Comparison of ENCODE assay signal across 9 mouse cellular contexts in genomic region chr7:96796788-96797485, GRCm38 (mm10).
DNase-seq lines count a peak whose midpoint lies in the region; ATAC-seq and TF ChIP-seq lines count a peak whose summit lies in the region.
"Had no signal": no experiment of that assay in that cellular context is flagged by ENCODE, and none has a peak within 500 bp of the region (broad histone marks: within the 10 kb centered on the region; RNA-seq: fewer than 3 reads in every experiment).

No protein-coding gene starts in this region.

- H3K4me1 ChIP-seq in heart, adult 2 months (ENCODE audit: control insufficient read depth, insufficient read depth, low read length) = no peaks in the 10 kb centered on the region; the same call in 1 of the 2 replicates
- peaks cover 49% of the 10 kb centered on the region for H3K4me1 ChIP-seq in kidney, embryonic 15.5 days
- peaks cover 30% of the 10 kb centered on the region for H3K4me1 ChIP-seq in liver, postnatal 0 days (ENCODE audit: insufficient read depth)

- H3K27ac ChIP-seq in heart, adult 2 months = no peak overlapping the region
- peak overlapping the region; percentile 91 for H3K27ac ChIP-seq in kidney, embryonic 15.5 days
- H3K27ac ChIP-seq in liver, postnatal 0 days (ENCODE audit: low read depth) = peak overlapping the region; percentile 73

- no peak for TF ChIP-seq EP300 in heart, adult 2 months (IDR thresholded peaks at IDR 0.05; ENCODE audit: insufficient read depth, low read depth, low read length)
- TF ChIP-seq EP300 in liver, postnatal 0 days (IDR thresholded peaks at IDR 0.05; ENCODE audit: low read depth) = no peak

- H3K9me3 ChIP-seq in kidney, embryonic 15.5 days (replicated peaks) = no peaks in the 10 kb centered on the region
- H3K9me3 ChIP-seq in liver, postnatal 0 days (ENCODE audit: low read length) = no peaks in the 10 kb centered on the region

- no peak overlapping the region for H3K4me3 ChIP-seq in heart, adult 2 months
- no peak overlapping the region for H3K4me3 ChIP-seq in kidney, embryonic 15.5 days (replicated peaks)
- peak overlapping the region; percentile 1; the same call in 1 of the 2 replicates for H3K4me3 ChIP-seq in liver, postnatal 0 days (ENCODE audit: low read depth, low read length)

- peak overlapping the region; percentile 41 for H3K4me2 ChIP-seq in kidney, embryonic 15.5 days
- H3K4me2 ChIP-seq in liver, postnatal 0 days (ENCODE audit: low read depth, low read length) = peak overlapping the region; percentile 60

- no peak for TF ChIP-seq CTCF in heart, adult 2 months (IDR thresholded peaks at IDR 0.05)
- no peak for TF ChIP-seq CTCF in liver, postnatal 0 days (IDR thresholded peaks at IDR 0.05; ENCODE audit: low read depth)

- peak; percentile 26 for DNase-seq in gastrocnemius, postnatal 14 days
- DNase-seq in gastrocnemius, postnatal 25 days = no peak
- peak; percentile 59 to 70 for DNase-seq in cerebellum, postnatal 10 days
- peak; percentile 23 to 27 for DNase-seq in heart, adult 2 months
- peak; percentile 26 for DNase-seq in liver, postnatal 0 days
- peak; percentile 35 for DNase-seq in right cerebral cortex, postnatal 14 days
- no peak for DNase-seq in gastrocnemius, postnatal 4 days (ENCODE audit: low spot score in 2 of 2)

- no peak for TF ChIP-seq POLR2A in heart, adult 2 months (IDR thresholded peaks at IDR 0.05; ENCODE audit: insufficient read depth, low read depth, low read length)

- intact Hi-C loops in gastrocnemius, postnatal 14 days (cut with DNase I; ENCODE audit: low total_unique reads) = no loop called here
- intact Hi-C loops in heart, adult 2 months (cut with DNase I) = no loop called here

- no peaks in the 10 kb centered on the region for H3K79me2 ChIP-seq in heart, adult 2 months (replicated peaks; ENCODE audit: control insufficient read depth, insufficient read depth, low read length)

- H3K36me3 ChIP-seq in heart, adult 2 months (ENCODE audit: control insufficient read depth, insufficient read depth, low read length) = no peaks in the 10 kb centered on the region
- H3K36me3 ChIP-seq in kidney, embryonic 15.5 days = 0 out of 2 replicates have a peak, but pooled peaks cover 3% of the 10 kb centered on the region
- no peaks in the 10 kb centered on the region for H3K36me3 ChIP-seq in liver, postnatal 0 days (replicated peaks; ENCODE audit: insufficient read depth, low read length)

- WGBS in heart, adult 2 months = 74% methylated on average over 20 of the region's 20 CpGs
- 53% methylated on average over 20 of the region's 20 CpGs for WGBS in kidney, embryonic 15.5 days
- WGBS in liver, postnatal 0 days (ENCODE audit: insufficient replicate concordance) = 70% methylated on average over 20 of the region's 20 CpGs

- no peak overlapping the region for H3K9ac ChIP-seq in heart, adult 2 months (ENCODE audit: low read depth, low read length)
- no peak overlapping the region for H3K9ac ChIP-seq in kidney, embryonic 15.5 days
- H3K9ac ChIP-seq in liver, postnatal 0 days (replicated peaks) = peak overlapping the region; percentile 17; the same call in 1 of the 2 replicates

- ATAC-seq in kidney, embryonic 15.5 days (replicated peaks; ENCODE audit: low FRiP score) = peak; percentile 82
- peak; percentile 69 for ATAC-seq in liver, postnatal 0 days

- no peaks in the 10 kb centered on the region for H3K27me3 ChIP-seq in heart, adult 2 months (ENCODE audit: control insufficient read depth, insufficient read depth, low read length)
- no peaks in the 10 kb centered on the region for H3K27me3 ChIP-seq in kidney, embryonic 15.5 days
- no peaks in the 10 kb centered on the region for H3K27me3 ChIP-seq in liver, postnatal 0 days (ENCODE audit: insufficient read depth, low read length)
- H3K27me3 ChIP-seq: CH12.LX had no signal

Comparison
In these comparisons a context has a peak if more than half of its experiments do, and no peak if none do; other contexts are left out.
1. DNase-seq: peak in gastrocnemius, postnatal 14 days (single experiment), cerebellum, postnatal 10 days (2 of 2), heart, adult 2 months (2 of 2), liver, postnatal 0 days (single experiment) and right cerebral cortex, postnatal 14 days (single experiment); none in gastrocnemius, postnatal 25 days (single experiment) and gastrocnemius, postnatal 4 days (0 of 2).